ENCODE assay signal across 13 mouse cellular contexts in genomic region chr11:6587249-6587940, GRCm38 (mm10). TPM values are rescaled to one million over a fixed set of nuclear protein-coding genes. Genes with fewer than 3 reads are reported as not detected.
DNase-seq lines count a peak whose midpoint lies in the region; ATAC-seq and TF ChIP-seq lines count a peak whose summit lies in the region.
"Had no signal": no experiment of that assay in that cellular context is flagged by ENCODE, and none has a peak within 500 bp of the region (broad histone marks: within the 10 kb centered on the region; RNA-seq: fewer than 3 reads in every experiment).

No protein-coding gene starts in this region.

- no peak overlapping the region for H3K9ac ChIP-seq in liver, embryonic 12.5 days
- H3K9ac ChIP-seq: limb, embryonic 15.5 days had no signal

- H3K36me3 ChIP-seq in liver, embryonic 12.5 days, result peaks cover 92% of the 10 kb centered on the region
- peaks cover 28% of the 10 kb centered on the region for H3K36me3 ChIP-seq in small intestine, adult 2 months (ENCODE audit: control insufficient read depth, insufficient read depth, low read length)

- 80% methylated on average over 7 of the region's 7 CpGs for WGBS in liver, embryonic 12.5 days (ENCODE audit: insufficient replicate concordance)
- WGBS in bone marrow, adult 2 months, result 78% methylated on average over 7 of the region's 7 CpGs
- 86% methylated on average over 7 of the region's 7 CpGs for WGBS in small intestine, adult 2 months

- H3K4me3 ChIP-seq in liver, embryonic 12.5 days, result no peak overlapping the region
- no peak overlapping the region for H3K4me3 ChIP-seq in bone marrow, adult 2 months (replicated peaks; ENCODE audit: control insufficient read depth, low read depth, low read length)
- H3K4me3 ChIP-seq in small intestine, adult 2 months (ENCODE audit: low read depth, low read length), result no peak overlapping the region
- H3K4me3 ChIP-seq: limb, embryonic 15.5 days; megakaryocyte, embryonic 14.5 days had no signal

- no peak for DNase-seq in liver
- DNase-seq in cerebellum, postnatal 10 days, result peak; percentile 83 to 85
- no peak for DNase-seq in kidney, adult 11 months
- no peak for DNase-seq in kidney, postnatal 25 days
- DNase-seq: kidney, adult 18-20 months; thymus, postnatal 36 days had no signal

- peaks cover 86% of the 10 kb centered on the region for H3K4me1 ChIP-seq in liver, embryonic 12.5 days
- peaks cover 22% of the 10 kb centered on the region for H3K4me1 ChIP-seq in bone marrow, adult 2 months (ENCODE audit: control insufficient read depth, insufficient read depth, low read length)
- H3K4me1 ChIP-seq in small intestine, adult 2 months (ENCODE audit: control insufficient read depth, insufficient read depth, insufficient read length, low read length), result no peaks in the 10 kb centered on the region
- H3K4me1 ChIP-seq: limb, embryonic 15.5 days had no signal

- no peak for TF ChIP-seq CTCF in bone marrow, adult 2 months (IDR thresholded peaks at IDR 0.05; ENCODE audit: control insufficient read depth, insufficient read depth, low read length)
- no peak for TF ChIP-seq CTCF in small intestine, adult 2 months (IDR thresholded peaks at IDR 0.05; ENCODE audit: extremely low read depth, insufficient read length, insufficient replicate concordance, low read depth, low read length)

- H3K27ac ChIP-seq in liver, embryonic 12.5 days, result peak overlapping the region; percentile 79
- peak overlapping the region; percentile 79 for H3K27ac ChIP-seq in bone marrow, adult 2 months (ENCODE audit: control insufficient read depth, insufficient read depth, low read depth, low read length, poor library complexity)
- H3K27ac ChIP-seq in small intestine, adult 2 months (ENCODE audit: insufficient read depth, low read depth, low read length), result peak overlapping the region; percentile 38
- H3K27ac ChIP-seq: limb, embryonic 15.5 days had no signal

- TF ChIP-seq POLR2A in bone marrow, adult 2 months (IDR thresholded peaks at IDR 0.05; ENCODE audit: borderline replicate concordance, control insufficient read depth, low read depth, low read length), result no peak
- TF ChIP-seq POLR2A in small intestine, adult 2 months (IDR thresholded peaks at IDR 0.05; ENCODE audit: low read depth, low read length), result no peak

- H3K27me3 ChIP-seq in liver, embryonic 12.5 days (replicated peaks), result no peaks in the 10 kb centered on the region
- no peaks in the 10 kb centered on the region for H3K27me3 ChIP-seq in small intestine, adult 2 months (ENCODE audit: control insufficient read depth, insufficient read depth, low read length)
- H3K27me3 ChIP-seq: limb, embryonic 15.5 days; megakaryocyte, embryonic 14.5 days had no signal

- ATAC-seq in liver, embryonic 12.5 days, result no peak

- H3K9me3 ChIP-seq in liver, embryonic 12.5 days (replicated peaks), result no peaks in the 10 kb centered on the region
- H3K9me3 ChIP-seq: limb, embryonic 15.5 days; megakaryocyte, embryonic 14.5 days had no signal

- no peak overlapping the region for H3K4me2 ChIP-seq in liver, embryonic 12.5 days
- H3K4me2 ChIP-seq: heart, embryonic 11.5 days; limb, embryonic 15.5 days had no signal

RNA-seq across cellular contexts. Expression of gene Nacad, which starts 18.5 kb away (rescaled TPM):
- polyA plus RNA-seq in liver, embryonic 12.5 days (2016; fragmentation: Nextera tagmentation; extraction: Ambion mirVana), result 6.4 and 7.5 TPM in 2 replicates
- polyA plus RNA-seq in bone marrow, adult 2 months (2011; ENCODE audit: insufficient read depth, insufficient read length, low replicate concordance, missing spikeins), result 6.5 TPM in 1 of 2 replicates, not detected in the other
- polyA plus RNA-seq in small intestine, adult 2 months (2012; rRNA removed), result 1.7 and 1.9 TPM in 2 replicates

RNA-seq across cellular contexts. Expression of gene Tbrg4, which starts 38.5 kb away (rescaled TPM):
- polyA plus RNA-seq in liver, embryonic 12.5 days (2016; fragmentation: Nextera tagmentation; extraction: Ambion mirVana), result 69.3 TPM in 2 replicates
- polyA plus RNA-seq in bone marrow, adult 2 months (2011; ENCODE audit: insufficient read depth, insufficient read length, low replicate concordance, missing spikeins), result 42.4 and 68.1 TPM in 2 replicates
- 85.9 and 101 TPM in 2 replicates for polyA plus RNA-seq in small intestine, adult 2 months (2012; rRNA removed)

RNA-seq across cellular contexts. Expression of gene Ccm2, which starts 40.7 kb away (rescaled TPM):
- 57.9 and 60.0 TPM in 2 replicates for polyA plus RNA-seq in liver, embryonic 12.5 days (2016; fragmentation: Nextera tagmentation; extraction: Ambion mirVana)
- 37.1 and 52.3 TPM in 2 replicates for polyA plus RNA-seq in bone marrow, adult 2 months (2011; ENCODE audit: insufficient read depth, insufficient read length, low replicate concordance, missing spikeins)
- polyA plus RNA-seq in small intestine, adult 2 months (2012; rRNA removed), result 25.7 and 39.0 TPM in 2 replicates

RNA-seq across cellular contexts. Expression of gene Wap, which starts 51.0 kb away (rescaled TPM):
- polyA plus RNA-seq in liver, embryonic 12.5 days (2016; fragmentation: Nextera tagmentation; extraction: Ambion mirVana), result not detected in 2 replicates
- polyA plus RNA-seq in bone marrow, adult 2 months (2011; ENCODE audit: insufficient read depth, insufficient read length, low replicate concordance, missing spikeins), result not detected in 2 replicates
- polyA plus RNA-seq in small intestine, adult 2 months (2012; rRNA removed), result not detected in 2 replicates
- polyA plus RNA-seq: cortical plate, adult 2 months; heart, embryonic 11.5 days; limb, embryonic 15.5 days had no signal

Comparison
In these comparisons a context has a peak if more than half of its experiments do, and no peak if none do; other contexts are left out.
1. DNase-seq: peak in cerebellum, postnatal 10 days (2 of 2); none in liver (single experiment), kidney, adult 11 months (single experiment) and kidney, postnatal 25 days (0 of 2).
2. Peak in every context shown above with its lines, with median percentiles within 50 percentile points of each other: H3K27ac ChIP-seq.